Mouse (Mus musculus): ENCODE data around the gene Rnf10.

Rnf10 gene

GRCm38 (mm10) chr5:115275998-115276397 lies 3.3 kb upstream of the Rnf10 start:
- DNase-seq (ENCODE audit: low read depth, low spot score) = no peak

GRCm38 (mm10) chr5:115274771-115275170 lies 2.1 kb upstream of the Rnf10 start:
- DNase-seq (ENCODE audit: low read depth, low spot score) = no peak

GRCm38 (mm10) chr5:115274353-115274752 lies 1.7 kb upstream of the Rnf10 start:
- DNase-seq (ENCODE audit: low read depth, low spot score) = no peak

- no peak for DNase-seq (ENCODE audit: low read depth, low spot score)
Observed at GRCm38 (mm10) chr5:115273549-115274135, 944 bp upstream of the Rnf10 start.

GRCm38 (mm10) chr5:115271931-115272811 lies 527 bp downstream of the Rnf10 start:
- DNase-seq (ENCODE audit: low read depth, low spot score) = peak; percentile 36

- no peak for DNase-seq (ENCODE audit: low read depth, low spot score)
Observed at GRCm38 (mm10) chr5:115269969-115270368, 2.7 kb downstream of the Rnf10 start.

GRCm38 (mm10) chr5:115268266-115268665 lies 4.4 kb downstream of the Rnf10 start:
- no peak for DNase-seq (ENCODE audit: low read depth, low spot score)

GRCm38 (mm10) chr5:115267469-115268045 lies 5.1 kb downstream of the Rnf10 start:
- no peak for DNase-seq (ENCODE audit: low read depth, low spot score)

- DNase-seq (ENCODE audit: low read depth, low spot score) = no peak
Observed at GRCm38 (mm10) chr5:115266787-115267468, 5.8 kb downstream of the Rnf10 start.

- DNase-seq (ENCODE audit: low read depth, low spot score) = no peak
Observed at GRCm38 (mm10) chr5:115266340-115266739, 6.4 kb downstream of the Rnf10 start.

- DNase-seq (ENCODE audit: low read depth, low spot score) = no peak
Observed at GRCm38 (mm10) chr5:115262502-115263291, 10.0 kb downstream of the Rnf10 start.

GRCm38 (mm10) chr5:115261880-115262279 lies 10.8 kb downstream of the Rnf10 start:
- DNase-seq (ENCODE audit: low read depth, low spot score) = no peak

- DNase-seq (ENCODE audit: low read depth, low spot score) = no peak
Observed at GRCm38 (mm10) chr5:115261141-115261540, 11.6 kb downstream of the Rnf10 start.

GRCm38 (mm10) chr5:115260356-115260755 lies 12.3 kb downstream of the Rnf10 start:
- no peak for DNase-seq (ENCODE audit: low read depth, low spot score)

GRCm38 (mm10) chr5:115256909-115257546 lies 15.7 kb downstream of the Rnf10 start:
- no peak for DNase-seq (ENCODE audit: low read depth, low spot score)

GRCm38 (mm10) chr5:115255472-115255871 lies 17.2 kb downstream of the Rnf10 start:
- DNase-seq (ENCODE audit: low read depth, low spot score) = no peak

- DNase-seq (ENCODE audit: low read depth, low spot score) = peak; percentile 73
Observed at GRCm38 (mm10) chr5:115240191-115240590, 32.5 kb downstream of the Rnf10 start.

GRCm38 (mm10) chr5:115238729-115239195 lies 33.9 kb downstream of the Rnf10 start:
- DNase-seq (ENCODE audit: low read depth, low spot score) = no peak

GRCm38 (mm10) chr5:115237803-115238728 lies 34.6 kb downstream of the Rnf10 start:
- peak; percentile 97 for DNase-seq (ENCODE audit: low read depth, low spot score)

Measured in brain, adult 2 months (tissue).